Mouse (Mus musculus) erythroblast, embryonic 14.5 days (primary cell): ENCODE data around the gene Serpina10. TPM values are rescaled to one million over a fixed set of nuclear protein-coding genes. Genes with fewer than 3 reads are reported as not detected.

Source experiments
- H3K27me3 ChIP-seq: 2 replicates; pipeline ENCODE4 v1.6.1; 2012; ENCODE audit warnings: inconsistent platforms; ENCODE audit not compliant: control insufficient read depth
- H3K36me3 ChIP-seq: 2 replicates; pipeline ENCODE4 v1.6.1; 2012; ENCODE audit warnings: mild to moderate bottlenecking, inconsistent platforms; ENCODE audit not compliant: control insufficient read depth
- H3K4me1 ChIP-seq: 2 replicates; pipeline ENCODE4 v1.6.1; 2012; ENCODE audit warnings: inconsistent platforms; ENCODE audit not compliant: control insufficient read depth
- H3K4me3 ChIP-seq: replicated peaks from 2 replicates; pipeline ENCODE3; 2012; ENCODE audit warnings: moderate library complexity, mild to moderate bottlenecking, inconsistent platforms
- H3K9me3 ChIP-seq: 2 replicates; pipeline ENCODE4 v1.6.1; 2012; ENCODE audit warnings: low read length, inconsistent platforms, mixed read lengths; ENCODE audit not compliant: control insufficient read depth
- GATA1 ChIP-seq: IDR thresholded peaks from 2 replicates; pipeline ENCODE4 v1.6.1; 2012; ENCODE audit warnings: low read length, inconsistent platforms, mixed read lengths
- TAL1 ChIP-seq: IDR thresholded peaks from 3 replicates; pipeline ENCODE4 v1.6.1; 2012; ENCODE audit warnings: low read length, inconsistent platforms, mixed read lengths
- polyA plus RNA-seq: library from polyadenylated mRNA; stranded (reverse); fragments of >175 nt; gene quantifications from 2 replicates; pipeline ENCODE4 v1.2.3, GENCODE M21; 2012

Serpina10 gene
- polyA plus RNA-seq, 1 experiment = not detected

- no peaks in the 10 kb centered on the region; the same call in 1 of the 2 replicates for H3K36me3 ChIP-seq
- no peak overlapping the region for H3K4me3 ChIP-seq
- no peaks in the 10 kb centered on the region for H3K4me1 ChIP-seq
- H3K27me3 ChIP-seq = no peaks in the 10 kb centered on the region
- TF ChIP-seq GATA1 = no peak
- peaks cover 16% of the 10 kb centered on the region for H3K9me3 ChIP-seq
Observed at GRCm38 (mm10) chr12:103659171-103659570, 27.9 kb upstream of the Serpina10 start.

DNA sequence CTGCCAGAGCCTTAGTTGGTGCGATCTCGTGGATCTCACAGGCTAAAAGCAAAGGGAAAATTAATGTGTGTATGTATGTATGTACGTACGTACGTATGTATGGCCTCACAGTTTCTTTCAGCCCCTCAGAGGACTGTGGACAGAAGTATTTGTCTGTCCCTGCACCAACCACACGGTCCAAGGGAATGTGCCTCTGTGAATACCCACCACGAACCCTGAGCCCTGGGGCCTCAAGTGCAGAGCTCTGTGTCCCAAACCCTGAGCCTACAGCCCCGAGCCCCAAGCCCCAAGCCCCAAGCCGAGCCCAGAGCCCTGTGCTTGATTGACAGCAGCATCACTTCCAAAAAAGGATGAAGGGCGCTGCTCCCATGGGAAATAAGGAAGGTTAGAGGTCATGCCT is 26.7 kb upstream of the Serpina10 start:
- Histone ChIP-seq H3K27me3 (no peaks in the 10 kb centered on the region), H3K36me3 (no peaks in the 10 kb centered on the region; the same call in 1 of the 2 replicates), H3K4me3 (no peak overlapping the region), H3K4me1 (no peaks in the 10 kb centered on the region), H3K9me3 (peaks cover 16% of the 10 kb centered on the region)
- TF ChIP-seq TAL1 = no peak
- TF ChIP-seq GATA1 = no peak

DNA sequence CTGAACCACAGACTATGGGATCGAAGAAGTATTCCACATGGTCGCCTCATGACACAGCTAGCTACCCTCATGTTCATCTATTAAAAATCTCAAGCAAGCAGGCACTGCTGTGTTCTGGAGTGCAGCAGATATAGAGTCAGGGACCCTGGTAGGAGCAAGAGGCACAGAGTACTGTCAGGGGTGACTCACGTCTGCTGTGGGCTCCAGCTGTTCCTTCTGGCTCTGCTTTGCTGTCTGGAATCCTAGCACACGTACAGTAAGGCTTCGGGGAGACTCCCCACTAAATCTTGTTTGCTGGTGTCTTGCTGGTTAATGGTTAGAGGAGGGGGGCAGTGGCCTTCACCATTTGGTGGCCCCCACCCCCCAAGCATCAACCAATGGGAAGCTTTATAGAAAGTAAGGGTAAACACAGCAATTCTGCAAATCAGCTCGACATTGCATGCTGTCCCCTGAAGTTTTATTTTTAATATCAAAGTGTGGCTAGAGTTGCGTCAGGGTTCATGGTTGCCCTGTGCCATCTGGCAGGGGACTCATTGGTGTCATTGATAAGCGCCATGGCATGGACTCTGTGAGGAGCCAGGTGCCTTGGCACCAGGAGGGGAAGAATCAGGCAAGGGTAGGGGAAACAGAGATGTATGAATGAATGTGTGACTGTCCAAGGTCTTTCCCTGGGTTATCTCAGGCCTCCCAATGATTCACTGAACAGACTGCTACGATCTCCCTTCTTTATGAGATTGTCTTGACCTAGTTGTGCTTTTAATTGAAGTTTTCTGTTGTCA is 25.8 kb upstream of the Serpina10 start, which contains the start of gene Serpina6:
Serpina6 (minus strand) TSS at position 365 of the 779 bp plus-strand sequence.
- H3K4me3 ChIP-seq = peak within 1 kb of the TSS; percentile 49
- TF ChIP-seq GATA1 = no peak
- no peak for TF ChIP-seq TAL1
- H3K4me1 ChIP-seq = no peaks in the 10 kb centered on the region
- H3K9me3 ChIP-seq = peaks cover 16% of the 10 kb centered on the region
- no peaks in the 10 kb centered on the region; the same call in 1 of the 2 replicates for H3K36me3 ChIP-seq
- H3K27me3 ChIP-seq = no peaks in the 10 kb centered on the region

GRCm38 (mm10) chr12:103655123-103656044 is 24.1 kb upstream of the Serpina10 start:
- Histone ChIP-seq H3K4me1 (no peaks in the 10 kb centered on the region), H3K4me3 (peak overlapping the region; percentile 49), H3K9me3 (peaks cover 16% of the 10 kb centered on the region), H3K36me3 (no peaks in the 10 kb centered on the region; the same call in 1 of the 2 replicates), H3K27me3 (no peaks in the 10 kb centered on the region)
- TF ChIP-seq TAL1 (no peak), GATA1 (no peak)

DNA sequence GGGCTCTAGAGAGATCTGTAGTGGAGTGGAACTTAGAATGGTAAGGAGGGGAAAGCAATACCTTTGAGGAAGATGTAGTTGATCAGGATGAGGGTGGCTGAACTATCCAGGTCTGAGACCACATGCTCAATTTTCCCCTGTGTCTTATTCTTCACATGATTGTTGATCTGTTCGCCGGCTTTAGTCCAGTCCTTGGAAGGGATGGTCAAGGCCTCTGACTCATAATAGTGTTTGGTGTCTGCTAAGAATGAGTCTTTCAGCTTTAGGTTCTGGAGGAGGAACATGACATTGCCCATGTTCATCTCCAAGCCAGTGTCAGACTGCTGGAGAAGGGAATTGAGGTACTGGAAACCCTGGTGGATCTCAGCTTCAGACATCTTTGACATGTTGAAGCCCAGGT is 22.6 kb upstream of the Serpina10 start:
- no peak overlapping the region for H3K4me3 ChIP-seq
- no peaks in the 10 kb centered on the region; the same call in 1 of the 2 replicates for H3K36me3 ChIP-seq
- H3K27me3 ChIP-seq = no peaks in the 10 kb centered on the region
- H3K9me3 ChIP-seq = peaks cover 8% of the 10 kb centered on the region
- TF ChIP-seq GATA1 = no peak
- TF ChIP-seq TAL1 = no peak
- no peaks in the 10 kb centered on the region for H3K4me1 ChIP-seq

DNA sequence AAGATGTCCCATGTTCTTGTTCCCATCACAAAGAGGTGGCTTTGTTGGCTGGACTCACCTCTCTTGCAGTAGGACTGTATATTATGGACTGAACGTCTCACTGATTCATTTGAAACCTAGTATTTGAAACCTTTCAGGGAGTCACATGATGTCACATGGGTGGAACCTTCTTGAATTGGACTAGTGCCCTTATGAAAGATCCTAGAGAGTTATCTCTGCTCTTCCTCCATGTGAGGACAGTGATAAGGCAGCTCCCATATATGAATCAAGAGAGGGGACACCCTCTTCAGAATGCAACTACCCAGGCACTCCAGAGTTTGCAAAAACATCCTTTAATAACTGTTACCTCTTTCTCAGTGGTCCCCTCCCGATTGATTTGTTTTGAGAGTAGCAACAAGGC is 15.1 kb upstream of the Serpina10 start:
- no peaks in the 10 kb centered on the region for H3K4me1 ChIP-seq
- H3K27me3 ChIP-seq = no peaks in the 10 kb centered on the region
- H3K36me3 ChIP-seq = no peaks in the 10 kb centered on the region; the same call in 1 of the 2 replicates
- H3K9me3 ChIP-seq = no peaks in the 10 kb centered on the region
- no peak overlapping the region for H3K4me3 ChIP-seq
- TF ChIP-seq GATA1 = no peak
- no peak for TF ChIP-seq TAL1

DNA sequence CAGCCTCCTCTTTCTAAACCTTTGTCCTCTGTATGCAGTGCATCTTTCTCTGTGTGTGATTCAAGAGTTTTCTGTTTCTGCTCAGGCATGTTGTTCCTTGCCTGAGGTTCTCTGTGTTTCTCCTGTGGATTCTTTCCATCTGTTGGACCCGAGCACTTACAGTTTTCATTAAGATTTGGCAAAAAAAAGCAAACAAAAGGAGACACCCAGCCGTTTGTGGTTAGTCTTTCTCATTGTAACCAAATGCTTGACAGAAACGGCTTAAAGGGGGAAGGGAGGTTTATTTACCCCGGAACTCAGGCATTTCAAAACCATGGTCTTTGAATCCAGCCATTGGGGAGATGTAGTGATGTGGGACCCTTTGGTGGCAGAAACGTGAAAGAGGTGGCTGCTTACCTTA is 13.4 kb upstream of the Serpina10 start:
- Histone ChIP-seq H3K36me3 (no peaks in the 10 kb centered on the region; the same call in 1 of the 2 replicates), H3K4me1 (no peaks in the 10 kb centered on the region), H3K4me3 (no peak overlapping the region), H3K27me3 (no peaks in the 10 kb centered on the region), H3K9me3 (peaks cover 3% of the 10 kb centered on the region; the same call in 1 of the 2 replicates)
- TF ChIP-seq GATA1 (no peak), TAL1 (no peak)

- peaks cover 3% of the 10 kb centered on the region; the same call in 1 of the 2 replicates for H3K9me3 ChIP-seq
- H3K4me3 ChIP-seq = no peak overlapping the region
- H3K36me3 ChIP-seq = no peaks in the 10 kb centered on the region; the same call in 1 of the 2 replicates
- H3K4me1 ChIP-seq = no peaks in the 10 kb centered on the region
- TF ChIP-seq GATA1 = no peak
- no peak for TF ChIP-seq TAL1
- no peaks in the 10 kb centered on the region for H3K27me3 ChIP-seq
Observed at GRCm38 (mm10) chr12:103643818-103644217, 12.6 kb upstream of the Serpina10 start.

DNA sequence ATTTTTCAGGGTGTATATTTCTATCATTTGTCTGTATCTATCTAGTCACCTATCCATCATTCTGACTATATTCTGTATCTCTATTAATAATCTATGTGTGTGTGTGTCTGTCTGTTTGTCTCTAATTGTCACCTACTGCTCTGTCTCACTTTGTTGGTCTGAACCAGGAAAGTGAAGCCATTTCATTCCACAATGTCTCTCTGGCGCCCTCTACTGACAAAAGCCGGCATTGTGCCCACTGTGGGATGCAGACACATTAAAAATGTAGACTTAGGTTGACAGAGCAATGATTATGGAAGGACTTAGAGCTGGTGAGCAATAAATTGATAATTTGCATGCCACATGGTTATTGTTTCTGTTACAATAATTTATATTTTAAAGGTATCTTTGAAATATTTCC is 12.1 kb upstream of the Serpina10 start:
- H3K4me3 ChIP-seq = no peak overlapping the region
- no peaks in the 10 kb centered on the region for H3K4me1 ChIP-seq
- H3K36me3 ChIP-seq = no peaks in the 10 kb centered on the region; the same call in 1 of the 2 replicates
- H3K9me3 ChIP-seq = peaks cover 3% of the 10 kb centered on the region; the same call in 1 of the 2 replicates
- no peak for TF ChIP-seq TAL1
- TF ChIP-seq GATA1 = no peak
- no peaks in the 10 kb centered on the region for H3K27me3 ChIP-seq
